ENCODE assay signal across 17 mouse cellular contexts in genomic region chr5:149436541-149436940, GRCm38 (mm10). TPM values are rescaled to one million over a fixed set of nuclear protein-coding genes. Genes with fewer than 3 reads are reported as not detected.
"Had no signal": no experiment of that assay in that cellular context is flagged by ENCODE, and none has a peak within 500 bp of the region (broad histone marks: within the 10 kb centered on the region; RNA-seq: fewer than 3 reads in every experiment).

No protein-coding gene starts in this region.

- H3K9me3 ChIP-seq: kidney, embryonic 15.5 days; limb, embryonic 10.5 days; midbrain, embryonic 13.5 days had no signal

- H3K9ac ChIP-seq: kidney, embryonic 15.5 days; lung, embryonic 14.5 days; midbrain, embryonic 13.5 days had no signal

- ATAC-seq: intestine, embryonic 16.5 days; midbrain, embryonic 13.5 days had no signal

- H3K4me2 ChIP-seq: kidney, embryonic 15.5 days; lung, embryonic 14.5 days; midbrain, embryonic 13.5 days had no signal

- H3K36me3 ChIP-seq: kidney, embryonic 15.5 days; limb, embryonic 10.5 days; midbrain, embryonic 13.5 days had no signal

- DNase-seq: kidney, adult 2 months; kidney, postnatal 14 days; lung, embryonic 14.5 days; lung, postnatal 10 days; right cerebral cortex, adult 18-20 months; right cerebral cortex, postnatal 25 days; thymus, adult 18-20 months; thymus, postnatal 14 days had no signal

- H3K4me3 ChIP-seq: kidney, embryonic 15.5 days; left cerebral cortex, adult 2 months; limb, embryonic 10.5 days; midbrain, embryonic 13.5 days had no signal

- H3K27ac ChIP-seq: kidney, embryonic 15.5 days; left cerebral cortex, adult 2 months; limb, embryonic 10.5 days; macrophage; midbrain, embryonic 13.5 days had no signal

RNA-seq across cellular contexts. Expression of gene Tex26, which starts 2.9 kb away (rescaled TPM):
- total RNA-seq: layer of hippocampus, postnatal 25 days; left cerebral cortex, postnatal 14 days had no signal
- polyA plus RNA-seq: kidney, adult 2 months; large intestine, adult 2 months; macrophage had no signal

RNA-seq across cellular contexts. Expression of gene Medag, which starts 25.0 kb away (rescaled TPM):
- polyA plus RNA-seq: macrophage had no signal
